Mouse (Mus musculus): ENCODE measurements at regions not wholly inside any gene's neighbourhood (a gene's known extent, or its start where the extent isn't known, plus 50 kb on each side); places are given as distances from the start of the nearest gene placed in this dataset.

DNA sequence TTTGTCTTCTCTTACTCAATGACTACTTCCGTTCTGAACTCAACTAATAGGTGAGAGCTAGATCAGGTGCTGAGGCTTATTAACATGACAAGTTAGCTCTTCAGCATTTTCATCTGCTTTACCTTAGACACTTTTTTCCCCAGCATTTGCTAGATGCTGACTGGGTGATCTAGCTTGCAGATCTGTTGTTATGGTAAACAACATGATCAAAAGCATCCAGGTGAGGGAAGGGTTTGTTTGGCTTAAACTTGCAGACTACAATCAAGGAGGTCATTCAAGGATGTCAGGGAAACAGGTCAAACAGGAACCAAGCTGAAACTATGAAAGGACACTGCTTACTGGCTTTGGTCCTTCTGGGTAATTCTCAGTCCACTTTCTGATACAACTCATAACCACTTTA, 1731.2 kb upstream of the Flrt2 start:
- no peak overlapping the region for H3K27ac ChIP-seq (ENCODE audit: insufficient read depth, low read depth)
- H3K27me3 ChIP-seq (replicated peaks) = no peaks in the 10 kb centered on the region
- in situ Hi-C loops (cut with MboI; ENCODE audit: low pct_ligation_motif_present, low pct_unique_long_range_greater_than_20kb, low sequenced_read_pairs) (no loop called here), dilution Hi-C loops (cut with MboI; ENCODE audit: extremely low pct_ligation_motif_present, extremely low pct_unique_long_range_greater_than_20kb, low sequenced_read_pairs) (no loop called here)
- H3K4me1 ChIP-seq (ENCODE audit: control insufficient read depth in 1 of 2, insufficient read depth in 2 of 2) = no peaks in the 10 kb centered on the region
- no peak overlapping the region for H3K4me3 ChIP-seq (replicated peaks in 1 of 3; ENCODE audit: low read depth in 2 of 3, low read length in 2 of 3, poor library complexity in 1 of 3)
- no peak overlapping the region for H3K4me2 ChIP-seq (ENCODE audit: insufficient read depth, low read depth, poor library complexity, severe bottlenecking)
- no peak for DNase-seq (ENCODE audit: extremely low read depth)
- H3K9ac ChIP-seq (ENCODE audit: insufficient read depth, low read depth) = no peak overlapping the region
- peaks cover 10% of the 10 kb centered on the region for H3K9me3 ChIP-seq (replicated peaks; ENCODE audit: low read length)
- H3K79me2 ChIP-seq (replicated peaks; ENCODE audit: control insufficient read depth, extremely low read depth, insufficient read depth, poor library complexity, severe bottlenecking) = no peaks in the 10 kb centered on the region
- no peak for TF ChIP-seq POLR2AphosphoS2 (IDR thresholded peaks at IDR 0.05; ENCODE audit: low read depth, low read length)
- TF ChIP-seq MAFK (IDR thresholded peaks at IDR 0.05; ENCODE audit: insufficient replicate concordance, low read length) = no peak
- no peak for TF ChIP-seq EP300 (IDR thresholded peaks at IDR 0.05; ENCODE audit: low read length)
- no peak for TF ChIP-seq IRF4 (IDR thresholded peaks at IDR 0.05; ENCODE audit: low read depth, low read length)
- TF ChIP-seq NELFE (IDR thresholded peaks at IDR 0.05; ENCODE audit: low read depth, low read length) = no peak
- TF ChIP-seq TCF12 (IDR thresholded peaks at IDR 0.05; ENCODE audit: low read depth, low read length) = no peak
- no peak for TF ChIP-seq CHD1 (IDR thresholded peaks at IDR 0.05; ENCODE audit: low read depth, low read length)
- no peak for TF ChIP-seq BHLHE40 (IDR thresholded peaks at IDR 0.05; ENCODE audit: low read depth, low read length)
- no peak for TF ChIP-seq KAT2A (IDR thresholded peaks at IDR 0.05; ENCODE audit: insufficient replicate concordance, low read length)
- no peak for TF ChIP-seq SIN3A (IDR thresholded peaks at IDR 0.05; ENCODE audit: low read length)
- TF ChIP-seq MAZ (IDR thresholded peaks at IDR 0.05; ENCODE audit: low read depth, low read length) = no peak
- no peak for TF ChIP-seq RAD21 (IDR thresholded peaks at IDR 0.05; ENCODE audit: low read depth, low read length)
- no peak for TF ChIP-seq PAX5 (IDR thresholded peaks at IDR 0.05; ENCODE audit: low read length)
- no peak for TF ChIP-seq MAX (IDR thresholded peaks at IDR 0.05; ENCODE audit: low read length)
- no peak for TF ChIP-seq TBP (conservative IDR thresholded peaks at IDR 0.05; ENCODE audit: low read depth, low read length)
- TF ChIP-seq GABPA (IDR thresholded peaks at IDR 0.05; ENCODE audit: insufficient replicate concordance, low read depth, low read length) = no peak
- no peaks in the 10 kb centered on the region for H3K36me3 ChIP-seq (replicated peaks in 1 of 2; ENCODE audit: control insufficient read depth in 1 of 2, insufficient read depth in 1 of 2, low read length in 1 of 2)

DNA sequence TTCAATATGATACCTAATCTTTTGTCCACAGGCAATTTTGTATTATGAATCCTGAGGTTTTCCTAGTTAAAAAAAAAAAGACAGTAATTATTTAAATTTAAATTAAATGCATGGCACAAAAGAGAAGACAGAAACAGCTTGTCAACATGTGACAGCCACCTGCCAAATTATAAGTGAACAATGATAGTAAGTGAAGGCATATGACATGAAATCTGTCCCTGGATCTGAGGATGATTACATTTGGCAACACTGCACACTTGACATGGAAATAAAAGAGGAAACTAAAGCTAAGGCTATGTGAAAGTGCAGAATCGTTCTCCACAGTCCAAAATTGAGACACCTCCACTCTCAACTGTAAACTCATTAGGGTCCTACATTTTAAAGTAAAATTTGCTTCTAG, 1710.7 kb upstream of the Flrt2 start:
- dilution Hi-C loops (cut with MboI; ENCODE audit: extremely low pct_ligation_motif_present, extremely low pct_unique_long_range_greater_than_20kb, low sequenced_read_pairs) (no loop called here), in situ Hi-C loops (cut with MboI; ENCODE audit: low pct_ligation_motif_present, low pct_unique_long_range_greater_than_20kb, low sequenced_read_pairs) (no loop called here)
- no peak for DNase-seq (ENCODE audit: extremely low read depth)
- Histone ChIP-seq H3K79me2 (replicated peaks; ENCODE audit: control insufficient read depth, extremely low read depth, insufficient read depth, poor library complexity, severe bottlenecking) (no peaks in the 10 kb centered on the region), H3K27ac (ENCODE audit: insufficient read depth, low read depth) (no peak overlapping the region), H3K27me3 (replicated peaks) (no peaks in the 10 kb centered on the region), H3K4me1 (ENCODE audit: control insufficient read depth in 1 of 2, insufficient read depth in 2 of 2) (no peaks in the 10 kb centered on the region), H3K4me3 (replicated peaks in 1 of 3; ENCODE audit: low read depth in 2 of 3, low read length in 2 of 3, poor library complexity in 1 of 3) (no peak overlapping the region), H3K4me2 (ENCODE audit: insufficient read depth, low read depth, poor library complexity, severe bottlenecking) (no peak overlapping the region), H3K9ac (ENCODE audit: insufficient read depth, low read depth) (no peak overlapping the region), H3K36me3 (replicated peaks in 1 of 2; ENCODE audit: control insufficient read depth in 1 of 2, insufficient read depth in 1 of 2, low read length in 1 of 2) (no peaks in the 10 kb centered on the region), H3K9me3 (replicated peaks; ENCODE audit: low read length) (peaks cover 22% of the 10 kb centered on the region)
- no peak for TF ChIP-seq HCFC1 (IDR thresholded peaks at IDR 0.05; ENCODE audit: low read depth, low read length)
- TF ChIP-seq ZNF384 (IDR thresholded peaks at IDR 0.05; ENCODE audit: low read depth, low read length) = no peak
- no peak for TF ChIP-seq SMC3 (IDR thresholded peaks at IDR 0.05; ENCODE audit: low read depth, low read length)
- no peak for TF ChIP-seq POLR2AphosphoS2 (IDR thresholded peaks at IDR 0.05; ENCODE audit: low read depth, low read length)
- TF ChIP-seq GABPA (IDR thresholded peaks at IDR 0.05; ENCODE audit: insufficient replicate concordance, low read depth, low read length) = no peak
- TF ChIP-seq USF1 (IDR thresholded peaks at IDR 0.05; ENCODE audit: low read depth, low read length) = no peak
- no peak for TF ChIP-seq SIN3A (IDR thresholded peaks at IDR 0.05; ENCODE audit: low read length)
- no peak for TF ChIP-seq ZKSCAN1 (IDR thresholded peaks at IDR 0.05; ENCODE audit: borderline replicate concordance, low read depth, low read length)
- no peak for TF ChIP-seq MAFK (IDR thresholded peaks at IDR 0.05; ENCODE audit: insufficient replicate concordance, low read length)
- TF ChIP-seq CHD2 (IDR thresholded peaks at IDR 0.05; ENCODE audit: low read length) = no peak
- no peak for TF ChIP-seq ETS1 (conservative IDR thresholded peaks at IDR 0.05; ENCODE audit: low read depth, low read length)
- TF ChIP-seq BHLHE40 (IDR thresholded peaks at IDR 0.05; ENCODE audit: low read depth, low read length) = no peak
- no peak for TF ChIP-seq RCOR1 (conservative IDR thresholded peaks at IDR 0.05; ENCODE audit: low read depth, low read length)
- no peak for TF ChIP-seq CTCF (conservative IDR thresholded peaks at IDR 0.05 in 1 of 2, IDR thresholded peaks at IDR 0.05 in 1 of 2; ENCODE audit: low read depth in 2 of 2, low read length in 2 of 2)
- no peak for TF ChIP-seq MAX (IDR thresholded peaks at IDR 0.05; ENCODE audit: low read length)
- no peak for TF ChIP-seq E2F4 (IDR thresholded peaks at IDR 0.05; ENCODE audit: insufficient replicate concordance, low read depth, low read length)
- TF ChIP-seq UBTF (IDR thresholded peaks at IDR 0.05; ENCODE audit: low read depth, low read length) = no peak
- no peak for TF ChIP-seq ELF1 (IDR thresholded peaks at IDR 0.05; ENCODE audit: low read depth, low read length)
- no peak for TF ChIP-seq MEF2A (IDR thresholded peaks at IDR 0.05; ENCODE audit: borderline replicate concordance, low read depth, low read length)
- no peak for TF ChIP-seq ZMIZ1 (IDR thresholded peaks at IDR 0.05; ENCODE audit: low read depth, low read length)
